42 mouse cellular contexts compared by ENCODE assay signal in the genomic region with DNA sequence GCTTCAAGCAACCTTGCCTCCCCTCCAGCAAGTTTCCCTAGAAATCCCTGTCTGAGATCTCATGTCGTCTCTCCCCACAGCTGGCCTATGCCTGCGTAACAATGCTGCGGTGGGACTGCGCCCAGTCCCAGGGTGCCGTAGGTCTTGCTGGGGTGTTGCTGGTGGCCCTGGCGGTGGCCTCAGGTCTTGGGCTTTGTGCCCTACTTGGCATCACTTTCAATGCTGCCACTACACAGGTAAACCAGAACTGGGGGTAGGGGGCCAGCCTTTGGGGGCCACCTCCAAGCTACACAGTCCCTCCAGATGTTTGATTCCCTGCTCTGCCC. TPM values are rescaled to one million over a fixed set of nuclear protein-coding genes. Genes with fewer than 3 reads are reported as not detected.
"Had no signal": no experiment of that assay in that cellular context is flagged by ENCODE, and none has a peak within 500 bp of the region (broad histone marks: within the 10 kb centered on the region; RNA-seq: fewer than 3 reads in every experiment).

No protein-coding gene starts in this region.

- H3K9me3 ChIP-seq: limb, embryonic 10.5 days; limb, embryonic 12.5 days; limb, embryonic 13.5 days; limb, embryonic 15.5 days; liver, embryonic 12.5 days; liver, embryonic 13.5 days; liver, embryonic 15.5 days; lung, embryonic 15.5 days; megakaryocyte, embryonic 14.5 days; midbrain, embryonic 10.5 days; midbrain, embryonic 12.5 days; midbrain, embryonic 13.5 days; midbrain, embryonic 15.5 days; neural tube, embryonic 12.5 days; neural tube, embryonic 13.5 days had no signal

- H3K4me3 ChIP-seq: limb, embryonic 10.5 days; limb, embryonic 12.5 days; limb, embryonic 13.5 days; limb, embryonic 15.5 days; liver, embryonic 12.5 days; liver, embryonic 13.5 days; liver, embryonic 15.5 days; lung, embryonic 15.5 days; megakaryocyte, embryonic 14.5 days; midbrain, embryonic 10.5 days; midbrain, embryonic 12.5 days; midbrain, embryonic 13.5 days; midbrain, embryonic 15.5 days; myocyte; neural tube, embryonic 12.5 days; neural tube, embryonic 13.5 days had no signal

- H3K27ac ChIP-seq: limb, embryonic 10.5 days; limb, embryonic 12.5 days; limb, embryonic 13.5 days; limb, embryonic 15.5 days; liver, embryonic 12.5 days; liver, embryonic 13.5 days; liver, embryonic 14.5 days; liver, embryonic 15.5 days; lung, embryonic 15.5 days; macrophage; midbrain, embryonic 12.5 days; midbrain, embryonic 13.5 days; midbrain, embryonic 15.5 days; neural tube, embryonic 12.5 days; neural tube, embryonic 13.5 days had no signal

- H3K27me3 ChIP-seq: limb, embryonic 12.5 days; limb, embryonic 13.5 days; limb, embryonic 15.5 days; liver, embryonic 13.5 days; liver, embryonic 15.5 days; lung, embryonic 15.5 days; midbrain, embryonic 13.5 days; midbrain, embryonic 15.5 days; neural tube, embryonic 12.5 days; neural tube, embryonic 13.5 days had no signal

- H3K4me2 ChIP-seq: limb, embryonic 12.5 days; limb, embryonic 13.5 days; limb, embryonic 15.5 days; liver, embryonic 11.5 days; liver, embryonic 12.5 days; liver, embryonic 13.5 days; liver, embryonic 15.5 days; lung, embryonic 14.5 days; lung, embryonic 15.5 days; midbrain, embryonic 11.5 days; midbrain, embryonic 12.5 days; midbrain, embryonic 13.5 days; midbrain, embryonic 15.5 days; neural tube, embryonic 12.5 days; neural tube, embryonic 13.5 days had no signal

- H3K4me1 ChIP-seq: limb, embryonic 10.5 days; limb, embryonic 12.5 days; liver, embryonic 12.5 days; liver, embryonic 13.5 days; liver, embryonic 15.5 days; midbrain, embryonic 12.5 days; midbrain, embryonic 13.5 days; neural tube, embryonic 12.5 days; neural tube, embryonic 13.5 days had no signal

- H3K9ac ChIP-seq: limb, embryonic 12.5 days; limb, embryonic 13.5 days; limb, embryonic 15.5 days; liver, embryonic 12.5 days; liver, embryonic 13.5 days; liver, embryonic 14.5 days; liver, embryonic 15.5 days; liver, postnatal 0 days; lung, embryonic 14.5 days; lung, embryonic 15.5 days; midbrain, embryonic 12.5 days; midbrain, embryonic 13.5 days; midbrain, embryonic 15.5 days; neural tube, embryonic 12.5 days; neural tube, embryonic 13.5 days had no signal

- DNase-seq: left cerebral cortex, postnatal 4 days; liver; liver, embryonic 13.5 days; liver, postnatal 0 days; lung, adult 18-20 months; lung, adult 2 months; lung, embryonic 14.5 days; lung, postnatal 10 days; lung, postnatal 14 days; lung, postnatal 36 days; lung, postnatal 4 days; midbrain, embryonic 14.5 days had no signal

- ATAC-seq: liver, embryonic 12.5 days; liver, postnatal 0 days; lung, postnatal 0 days; midbrain, embryonic 13.5 days; midbrain, embryonic 15.5 days; midbrain, embryonic 16.5 days had no signal

- H3K36me3 ChIP-seq: liver, embryonic 12.5 days; liver, embryonic 13.5 days; liver, embryonic 15.5 days had no signal

RNA-seq across cellular contexts. Expression of gene Ptch2, which starts 12.6 kb away (rescaled TPM):
- total RNA-seq: megakaryocyte-erythroid progenitor cell, adult 5-6 weeks; monocyte, adult 5-6 weeks had no signal
- polyA plus RNA-seq: macrophage had no signal

RNA-seq across cellular contexts. Expression of gene Tctex1d4, which starts 18.1 kb away (rescaled TPM):
- total RNA-seq: left cerebral cortex, postnatal 14 days; left cerebral cortex, postnatal 25 days; left cerebral cortex, postnatal 36 days; liver, adult 2 months; megakaryocyte progenitor cell, adult 5-6 weeks; megakaryocyte-erythroid progenitor cell, adult 5-6 weeks; monocyte, adult 5-6 weeks had no signal
- polyA plus RNA-seq: limb, embryonic 10.5 days; limb, embryonic 11.5 days; limb, embryonic 12.5 days; limb, embryonic 13.5 days; limb, embryonic 15.5 days; liver, embryonic 11.5 days; liver, embryonic 12.5 days; liver, embryonic 13.5 days; liver, embryonic 14.5 days; liver, postnatal 0 days; lung, embryonic 14.5 days; midbrain, embryonic 10.5 days; midbrain, embryonic 11.5 days; midbrain, embryonic 12.5 days; midbrain, embryonic 13.5 days; midbrain, embryonic 14.5 days; midbrain, embryonic 15.5 days; neural tube, embryonic 11.5 days; neural tube, embryonic 12.5 days; neural tube, embryonic 13.5 days had no signal
